ENCODE assay signal across 8 mouse cellular contexts in genomic region chr10:128082477-128082808, GRCm38 (mm10). TPM values are rescaled to one million over a fixed set of nuclear protein-coding genes. Genes with fewer than 3 reads are reported as not detected.
A peak's percentile ranks its signal among the peaks of the same experiment; 100 is the strongest.
DNase-seq lines count a peak whose midpoint lies in the region; ATAC-seq and TF ChIP-seq lines count a peak whose summit lies in the region.

No protein-coding gene starts in this region.

- 7% methylated on average over 9 of the region's 9 CpGs for WGBS in heart, embryonic 13.5 days
- WGBS in forebrain, embryonic 14.5 days = 22% methylated on average over 9 of the region's 9 CpGs
- WGBS in liver, embryonic 16.5 days (ENCODE audit: insufficient replicate concordance) = 1% methylated on average over 9 of the region's 9 CpGs

- no peak for ATAC-seq in heart, embryonic 13.5 days (ENCODE audit: extremely low read depth, insufficient number of reproducible peaks, low FRiP score, low TSS enrichment)
- ATAC-seq in forebrain, embryonic 14.5 days = no peak
- no peak for ATAC-seq in liver, embryonic 16.5 days (ENCODE audit: low read depth)

- H3K4me1 ChIP-seq in heart, embryonic 13.5 days = peaks cover 32% of the 10 kb centered on the region
- no peaks in the 10 kb centered on the region for H3K4me1 ChIP-seq in ES-Bruce4 (ENCODE audit: control insufficient read depth, insufficient read depth, low read length)
- H3K4me1 ChIP-seq in forebrain, embryonic 14.5 days (ENCODE audit: control insufficient read depth, insufficient read depth, low read length) = peaks cover 11% of the 10 kb centered on the region; the same call in 1 of the 2 replicates
- peaks cover 24% of the 10 kb centered on the region for H3K4me1 ChIP-seq in liver, embryonic 16.5 days (ENCODE audit: control insufficient read depth, low read depth, low read length)

- TF ChIP-seq CTCF in ES-Bruce4 (IDR thresholded peaks at IDR 0.05; ENCODE audit: low read depth, low read length) = no peak

- H3K36me3 ChIP-seq in heart, embryonic 13.5 days = peaks cover 42% of the 10 kb centered on the region
- peaks cover 37% of the 10 kb centered on the region for H3K36me3 ChIP-seq in ES-Bruce4 (ENCODE audit: control insufficient read depth, insufficient read depth, low read length, poor library complexity, severe bottlenecking)
- H3K36me3 ChIP-seq in forebrain, embryonic 14.5 days (ENCODE audit: control insufficient read depth, insufficient read depth, low read length) = peaks cover 36% of the 10 kb centered on the region
- peaks cover 27% of the 10 kb centered on the region for H3K36me3 ChIP-seq in liver, embryonic 16.5 days (ENCODE audit: control insufficient read depth, insufficient read depth)

- H3K27me3 ChIP-seq in heart, embryonic 13.5 days (replicated peaks) = no peaks in the 10 kb centered on the region
- H3K27me3 ChIP-seq in ES-Bruce4 (ENCODE audit: control insufficient read depth, insufficient read depth, low read length, poor library complexity, severe bottlenecking) = no peaks in the 10 kb centered on the region
- no peaks in the 10 kb centered on the region for H3K27me3 ChIP-seq in forebrain, embryonic 14.5 days (replicated peaks; ENCODE audit: control insufficient read depth, insufficient read depth, low read length)
- no peaks in the 10 kb centered on the region for H3K27me3 ChIP-seq in liver, embryonic 16.5 days (ENCODE audit: control insufficient read depth, insufficient read depth, low read depth, low read length)

- peak overlapping the region; percentile 96 for H3K27ac ChIP-seq in heart, embryonic 13.5 days (replicated peaks)
- no peak overlapping the region for H3K27ac ChIP-seq in ES-Bruce4 (ENCODE audit: insufficient read depth, low read length)
- H3K27ac ChIP-seq in forebrain, embryonic 14.5 days (ENCODE audit: low read depth, low read length) = no peak overlapping the region
- H3K27ac ChIP-seq in liver, embryonic 16.5 days (ENCODE audit: low read length) = peak overlapping the region; percentile 75

- no peak for TF ChIP-seq POLR2A in ES-Bruce4 (IDR thresholded peaks at IDR 0.05; ENCODE audit: insufficient read depth, low read length)

- peak overlapping the region; percentile 81 for H3K4me2 ChIP-seq in heart, embryonic 13.5 days
- peak overlapping the region; percentile 64 for H3K4me2 ChIP-seq in forebrain, embryonic 14.5 days (ENCODE audit: low read length)
- peak overlapping the region; percentile 94 for H3K4me2 ChIP-seq in liver, embryonic 16.5 days (ENCODE audit: low read depth, low read length)

- H3K9me3 ChIP-seq in heart, embryonic 13.5 days = no peaks in the 10 kb centered on the region
- H3K9me3 ChIP-seq in ES-Bruce4 (replicated peaks; ENCODE audit: control insufficient read depth, insufficient read depth, low read length, poor library complexity, severe bottlenecking) = no peaks in the 10 kb centered on the region
- no peaks in the 10 kb centered on the region for H3K9me3 ChIP-seq in forebrain, embryonic 14.5 days (replicated peaks; ENCODE audit: control insufficient read depth, low read length)
- no peaks in the 10 kb centered on the region for H3K9me3 ChIP-seq in liver, embryonic 16.5 days (replicated peaks; ENCODE audit: control insufficient read depth, low read length)

- TF ChIP-seq EP300 in ES-Bruce4 (IDR thresholded peaks at IDR 0.05; ENCODE audit: insufficient read depth, low read depth, low read length) = no peak

- H3K9ac ChIP-seq in heart, embryonic 13.5 days = peak overlapping the region; percentile 95
- H3K9ac ChIP-seq in ES-Bruce4 (ENCODE audit: low read depth, poor library complexity, severe bottlenecking) = peak overlapping the region; percentile 55; the same call in 1 of the 2 replicates
- peak overlapping the region; percentile 71 for H3K9ac ChIP-seq in forebrain, embryonic 14.5 days (ENCODE audit: low read length)
- peak overlapping the region; percentile 79 for H3K9ac ChIP-seq in liver, embryonic 16.5 days (ENCODE audit: low read depth, low read length)

- DNase-seq in heart, adult 11 months = no peak
- no peak for DNase-seq in forebrain, embryonic 14.5 days (ENCODE audit: low spot score)
- no peak for DNase-seq in urinary bladder, adult 18-20 months (ENCODE audit: low spot score in 2 of 2)
- DNase-seq in adrenal gland, adult 8-10 months = no peak
- DNase-seq in kidney, postnatal 14 days = no peak

- peak overlapping the region; percentile 84 for H3K4me3 ChIP-seq in heart, embryonic 13.5 days
- H3K4me3 ChIP-seq in ES-Bruce4 (ENCODE audit: low read depth, low read length) = peak overlapping the region; percentile 68
- peak overlapping the region; percentile 95 for H3K4me3 ChIP-seq in forebrain, embryonic 14.5 days (ENCODE audit: low read depth, low read length)
- H3K4me3 ChIP-seq in liver, embryonic 16.5 days (ENCODE audit: low read depth, low read length) = peak overlapping the region; percentile 73

RNA-seq across cellular contexts. Expression of gene Atp5b, which starts 0.6 kb away (rescaled TPM):
- polyA plus RNA-seq in heart, embryonic 13.5 days (2015; fragmentation: Nextera tagmentation; extraction: Ambion mirVana) = 4,907 and 5,417 TPM in 2 replicates
- 1,323 and 1,329 TPM in 2 replicates for polyA plus RNA-seq in ES-Bruce4 (2011; ENCODE audit: insufficient read depth, insufficient read length, low read depth, missing spikeins)
- 2,318 and 2,350 TPM in 2 replicates for polyA plus RNA-seq in forebrain, embryonic 14.5 days (2014; fragmentation: Nextera tagmentation; extraction: Ambion mirVana)
- polyA plus RNA-seq in liver, embryonic 16.5 days (2015; fragmentation: Nextera tagmentation; extraction: Ambion mirVana) = 1,845 and 1,875 TPM in 2 replicates
- 1,000 to 10,000 TPM; 1,737 to 2,601 (median 2,176) TPM for total RNA-seq in adrenal gland, adult 8-10 months (2022)

RNA-seq across cellular contexts. Expression of gene Baz2a, which starts 8.9 kb away (rescaled TPM):
- polyA plus RNA-seq in heart, embryonic 13.5 days (2015; fragmentation: Nextera tagmentation; extraction: Ambion mirVana) = 7.4 and 8.0 TPM in 2 replicates
- 166 and 170 TPM in 2 replicates for polyA plus RNA-seq in ES-Bruce4 (2011; ENCODE audit: insufficient read depth, insufficient read length, low read depth, missing spikeins)
- 13.6 and 16.7 TPM in 2 replicates for polyA plus RNA-seq in forebrain, embryonic 14.5 days (2014; fragmentation: Nextera tagmentation; extraction: Ambion mirVana)
- polyA plus RNA-seq in liver, embryonic 16.5 days (2015; fragmentation: Nextera tagmentation; extraction: Ambion mirVana) = 5.4 and 6.0 TPM in 2 replicates
- 10 to 100 TPM; 52.9 to 78.0 (median 62.7) TPM for total RNA-seq in adrenal gland, adult 8-10 months (2022)

RNA-seq across cellular contexts. Expression of gene Ptges3, which starts 23.7 kb away (rescaled TPM):
- 301 and 338 TPM in 2 replicates for polyA plus RNA-seq in heart, embryonic 13.5 days (2015; fragmentation: Nextera tagmentation; extraction: Ambion mirVana)
- 759 and 788 TPM in 2 replicates for polyA plus RNA-seq in ES-Bruce4 (2011; ENCODE audit: insufficient read depth, insufficient read length, low read depth, missing spikeins)
- polyA plus RNA-seq in forebrain, embryonic 14.5 days (2014; fragmentation: Nextera tagmentation; extraction: Ambion mirVana) = 426 and 447 TPM in 2 replicates
- 171 and 201 TPM in 2 replicates for polyA plus RNA-seq in liver, embryonic 16.5 days (2015; fragmentation: Nextera tagmentation; extraction: Ambion mirVana)
- total RNA-seq in adrenal gland, adult 8-10 months (2022) = 100 to 1,000 TPM; 128 to 203 (median 146) TPM

RNA-seq across cellular contexts. Expression of gene Naca, which starts 47.1 kb away (rescaled TPM):
- polyA plus RNA-seq in heart, embryonic 13.5 days (2015; fragmentation: Nextera tagmentation; extraction: Ambion mirVana) = 540 TPM in 2 replicates
- 1,269 and 1,335 TPM in 2 replicates for polyA plus RNA-seq in ES-Bruce4 (2011; ENCODE audit: insufficient read depth, insufficient read length, low read depth, missing spikeins)
- polyA plus RNA-seq in forebrain, embryonic 14.5 days (2014; fragmentation: Nextera tagmentation; extraction: Ambion mirVana) = 731 and 771 TPM in 2 replicates
- polyA plus RNA-seq in liver, embryonic 16.5 days (2015; fragmentation: Nextera tagmentation; extraction: Ambion mirVana) = 301 and 339 TPM in 2 replicates
- 100 to 1,000 TPM; 560 to 666 (median 578) TPM for total RNA-seq in adrenal gland, adult 8-10 months (2022)

Comparison
In these comparisons a context has a peak if more than half of its experiments do, and no peak if none do; other contexts are left out.
1. H3K27ac ChIP-seq: peak in heart, embryonic 13.5 days (single experiment) and liver, embryonic 16.5 days (single experiment); none in ES-Bruce4 (single experiment) and forebrain, embryonic 14.5 days (single experiment).
2. Peak in every context shown above with its lines, with median percentiles within 50 percentile points of each other: H3K4me2 ChIP-seq, H3K4me3 ChIP-seq and H3K9ac ChIP-seq.